Mouse (Mus musculus) liver, embryonic 13.5 days (tissue): ENCODE measurements around the gene Rbbp4. TPM values are rescaled to one million over a fixed set of nuclear protein-coding genes. Genes with fewer than 3 reads are reported as not detected.

ENCODE experiments used
- ATAC-seq: fragments of 200-750 bp; cut with Nextera tagmentation; 2 replicates; pipeline ENCODE4 v1.8.0; 2017; ENCODE audit warnings: low read depth, mild to moderate bottlenecking, moderate number of reproducible peaks, moderate library complexity
- DNase-seq: peaks from one replicate; pipeline ENCODE4 v3.0.0; 2022
- H3K27ac ChIP-seq: fragments of 300-500 bp; sonication (generic); 2 replicates; pipeline ENCODE4 v1.5.1; 2015; ENCODE audit warnings: moderate library complexity, mild to moderate bottlenecking, inconsistent platforms
- H3K27me3 ChIP-seq: fragments of 300-500 bp; sonication (generic); 2 replicates; pipeline ENCODE4 v1.6.1; 2015; ENCODE audit warnings: mild to moderate bottlenecking, inconsistent platforms
- H3K36me3 ChIP-seq: fragments of 300-500 bp; sonication (generic); 2 replicates; pipeline ENCODE4 v1.6.1; 2015; ENCODE audit warnings: mild to moderate bottlenecking, inconsistent platforms
- H3K4me1 ChIP-seq: fragments of 300-500 bp; sonication (generic); replicated peaks from 2 replicates; pipeline ENCODE4 v1.6.1; 2015; ENCODE audit warnings: inconsistent platforms
- H3K4me2 ChIP-seq: fragments of 300-500 bp; sonication (generic); 2 replicates; pipeline ENCODE4 v1.6.1; 2015; ENCODE audit warnings: inconsistent platforms, mild to moderate bottlenecking, moderate library complexity
- H3K4me3 ChIP-seq: fragments of 300-500 bp; sonication (generic); replicated peaks from 2 replicates; pipeline ENCODE4 v1.5.1; 2015; ENCODE audit warnings: mild to moderate bottlenecking, inconsistent platforms
- H3K9ac ChIP-seq: fragments of 300-500 bp; sonication (generic); 2 replicates; pipeline ENCODE4 v1.6.1; 2015; ENCODE audit warnings: mild to moderate bottlenecking, inconsistent platforms
- H3K9me3 ChIP-seq: fragments of 300-500 bp; sonication (generic); replicated peaks from 2 replicates; pipeline ENCODE4 v1.6.1; 2016; ENCODE audit warnings: inconsistent platforms
- WGBS: fragments of 180-500 bp; shearing (Covaris S2); methylation state at CpG from one replicate; pipeline ENCODE4 v1.1.7; 2015; ENCODE audit not compliant: insufficient replicate concordance; 5-methylcytosine and 5-hydroxymethylcytosine counted together
- polyA plus RNA-seq: library from polyadenylated mRNA; unstranded; fragments of >200 nt; fragmentation: Nextera tagmentation; extraction: Ambion mirVana; gene quantifications from 2 replicates; pipeline ENCODE4 v1.2.1, GENCODE M21; 2015

Gene Rbbp4
- polyA plus RNA-seq, 1 experiment from 2014 or later, result 290 TPM

- H3K4me1 ChIP-seq, result peaks cover 8% of the 10 kb centered on the region
- no peaks in the 10 kb centered on the region for H3K27me3 ChIP-seq
- H3K4me3 ChIP-seq, result no peak overlapping the region
- no peaks in the 10 kb centered on the region for H3K9me3 ChIP-seq
- H3K9ac ChIP-seq, result no peak overlapping the region
- no peak overlapping the region for H3K4me2 ChIP-seq
- ATAC-seq (0 out of 2 replicates have a peak, but pooled peaks have one; percentile 26), DNase-seq (no peak)
- no peak overlapping the region for H3K27ac ChIP-seq
- 62% methylated on average over 6 of the region's 6 CpGs for WGBS
- peaks cover 21% of the 10 kb centered on the region for H3K36me3 ChIP-seq
Observed at GRCm38 (mm10) chr4:129351111-129351510, 15.9 kb upstream of the Rbbp4 start.

- Histone ChIP-seq H3K9me3 (no peaks in the 10 kb centered on the region), H3K9ac (no peak overlapping the region), H3K36me3 (peaks cover 19% of the 10 kb centered on the region), H3K27ac (no peak overlapping the region), H3K27me3 (no peaks in the 10 kb centered on the region), H3K4me2 (no peak overlapping the region), H3K4me3 (no peak overlapping the region), H3K4me1 (peaks cover 8% of the 10 kb centered on the region)
- 5% methylated on average over 1 of the region's 1 CpGs for WGBS
- ATAC-seq (peak; percentile 78; the same call in 1 of the 2 replicates), DNase-seq (no peak)
Observed at GRCm38 (mm10) chr4:129350644-129351043, 15.5 kb upstream of the Rbbp4 start.

- Histone ChIP-seq H3K4me2 (no peak overlapping the region), H3K27me3 (no peaks in the 10 kb centered on the region), H3K36me3 (peaks cover 46% of the 10 kb centered on the region), H3K4me1 (no peaks in the 10 kb centered on the region), H3K27ac (peak overlapping the region; percentile 32; the same call in 1 of the 2 replicates), H3K4me3 (no peak overlapping the region), H3K9ac (no peak overlapping the region), H3K9me3 (no peaks in the 10 kb centered on the region)
- WGBS, result 77% methylated on average over 15 of the region's 15 CpGs
- DNase-seq, result no peak
- no peak for ATAC-seq
Observed at GRCm38 (mm10) chr4:129346481-129347154, 11.4 kb upstream of the Rbbp4 start.

GRCm38 (mm10) chr4:129342705-129343104 lies 7.5 kb upstream of the Rbbp4 start:
- Histone ChIP-seq H3K4me1 (peaks cover 33% of the 10 kb centered on the region), H3K9me3 (no peaks in the 10 kb centered on the region), H3K9ac (no peak overlapping the region), H3K4me2 (no peak overlapping the region), H3K27ac (peak overlapping the region; percentile 27; the same call in 1 of the 2 replicates), H3K27me3 (no peaks in the 10 kb centered on the region), H3K4me3 (no peak overlapping the region), H3K36me3 (peaks cover 48% of the 10 kb centered on the region)
- no peak for ATAC-seq
- 81% methylated on average over 2 of the region's 2 CpGs for WGBS
- no peak for DNase-seq

GRCm38 (mm10) chr4:129341888-129342287 lies 6.7 kb upstream of the Rbbp4 start:
- 89% methylated on average over 1 of the region's 1 CpGs for WGBS
- H3K27me3 ChIP-seq, result no peaks in the 10 kb centered on the region
- ATAC-seq (no peak), DNase-seq (no peak)
- no peak overlapping the region for H3K4me2 ChIP-seq
- no peak overlapping the region for H3K27ac ChIP-seq
- no peak overlapping the region for H3K4me3 ChIP-seq
- H3K9ac ChIP-seq, result no peak overlapping the region
- peaks cover 41% of the 10 kb centered on the region for H3K4me1 ChIP-seq
- peaks cover 46% of the 10 kb centered on the region for H3K36me3 ChIP-seq
- no peaks in the 10 kb centered on the region for H3K9me3 ChIP-seq

GRCm38 (mm10) chr4:129339743-129340142 lies 4.6 kb upstream of the Rbbp4 start:
- Histone ChIP-seq H3K9ac (peak overlapping the region; percentile 12), H3K9me3 (no peaks in the 10 kb centered on the region), H3K36me3 (peaks cover 30% of the 10 kb centered on the region), H3K27ac (peak overlapping the region; percentile 97), H3K4me2 (peak overlapping the region; percentile 50), H3K4me1 (peaks cover 50% of the 10 kb centered on the region), H3K4me3 (0 out of 2 replicates have a peak overlapping the region, but pooled peaks have one; percentile 1), H3K27me3 (no peaks in the 10 kb centered on the region)
- 22% methylated on average over 3 of the region's 3 CpGs for WGBS
- DNase-seq, result no peak
- peak; percentile 77 for ATAC-seq

GRCm38 (mm10) chr4:129336291-129336690 lies 1.1 kb upstream of the Rbbp4 start:
- no peaks in the 10 kb centered on the region for H3K9me3 ChIP-seq
- H3K36me3 ChIP-seq, result peaks cover 27% of the 10 kb centered on the region
- WGBS, result 39% methylated on average over 14 of the region's 14 CpGs
- H3K4me2 ChIP-seq, result peak overlapping the region; percentile 83
- no peak for DNase-seq
- peak overlapping the region; percentile 84 for H3K9ac ChIP-seq
- peak overlapping the region; percentile 99 for H3K27ac ChIP-seq
- ATAC-seq, result no peak
- H3K4me3 ChIP-seq, result peak overlapping the region; percentile 90
- peaks cover 77% of the 10 kb centered on the region for H3K4me1 ChIP-seq
- H3K27me3 ChIP-seq, result no peaks in the 10 kb centered on the region

- WGBS, result under 1% methylated on average over 62 of the region's 62 CpGs
- peaks cover 75% of the 10 kb centered on the region for H3K4me1 ChIP-seq
- peak overlapping the region; percentile 90 for H3K4me3 ChIP-seq
- peaks cover 42% of the 10 kb centered on the region for H3K36me3 ChIP-seq
- H3K4me2 ChIP-seq, result peak overlapping the region; percentile 83
- ATAC-seq (peak; percentile 58), DNase-seq (no peak)
- no peaks in the 10 kb centered on the region for H3K9me3 ChIP-seq
- peak overlapping the region; percentile 89 for H3K9ac ChIP-seq
- no peaks in the 10 kb centered on the region for H3K27me3 ChIP-seq
- peak overlapping the region; percentile 94 for H3K27ac ChIP-seq
Observed at GRCm38 (mm10) chr4:129334677-129335215, 424 bp downstream of the Rbbp4 start.

GRCm38 (mm10) chr4:129332846-129333245 lies 2.3 kb downstream of the Rbbp4 start:
- 55% methylated on average over 1 of the region's 1 CpGs for WGBS
- no peak overlapping the region for H3K27ac ChIP-seq
- peak overlapping the region; percentile 83 for H3K4me2 ChIP-seq
- peak overlapping the region; percentile 89 for H3K9ac ChIP-seq
- H3K4me3 ChIP-seq, result peak overlapping the region; percentile 90
- no peaks in the 10 kb centered on the region for H3K27me3 ChIP-seq
- no peak for DNase-seq
- H3K9me3 ChIP-seq, result no peaks in the 10 kb centered on the region
- no peak for ATAC-seq
- H3K36me3 ChIP-seq, result peaks cover 59% of the 10 kb centered on the region
- H3K4me1 ChIP-seq, result peaks cover 56% of the 10 kb centered on the region

- Histone ChIP-seq H3K36me3 (peaks cover 88% of the 10 kb centered on the region), H3K9ac (no peak overlapping the region), H3K4me3 (no peak overlapping the region), H3K4me2 (no peak overlapping the region), H3K27me3 (no peaks in the 10 kb centered on the region), H3K4me1 (peaks cover 15% of the 10 kb centered on the region), H3K9me3 (no peaks in the 10 kb centered on the region), H3K27ac (no peak overlapping the region)
- DNase-seq, result no peak
- ATAC-seq, result no peak
- WGBS, result 74% methylated on average over 1 of the region's 1 CpGs
Observed at GRCm38 (mm10) chr4:129326191-129326590, 9.0 kb downstream of the Rbbp4 start.

GRCm38 (mm10) chr4:129324756-129325155 lies 10.4 kb downstream of the Rbbp4 start:
- peaks cover 5% of the 10 kb centered on the region; the same call in 1 of the 2 replicates for H3K4me1 ChIP-seq
- H3K9me3 ChIP-seq, result no peaks in the 10 kb centered on the region
- no peak for ATAC-seq
- no peak overlapping the region for H3K4me2 ChIP-seq
- no peak overlapping the region for H3K4me3 ChIP-seq
- H3K27me3 ChIP-seq, result no peaks in the 10 kb centered on the region
- no peak overlapping the region for H3K27ac ChIP-seq
- DNase-seq, result no peak
- peaks cover 88% of the 10 kb centered on the region for H3K36me3 ChIP-seq
- no peak overlapping the region for H3K9ac ChIP-seq
- 94% methylated on average over 1 of the region's 1 CpGs for WGBS
